Mouse (Mus musculus): ENCODE data around the gene Nmur1. TPM values are rescaled to one million over a fixed set of nuclear protein-coding genes. Genes with fewer than 3 reads are reported as not detected.

Gene Nmur1
- polyA plus RNA-seq, 1 experiment from 2014 or later = not detected

- no peak overlapping the region for H3K4me3 ChIP-seq
- 82% methylated on average over 5 of the region's 5 CpGs for WGBS
- no peaks in the 10 kb centered on the region for H3K27me3 ChIP-seq
- no peaks in the 10 kb centered on the region for H3K36me3 ChIP-seq
- H3K4me2 ChIP-seq (replicated peaks) = no peak overlapping the region
- ATAC-seq (ENCODE audit: low FRiP score, low read depth) = no peak
- H3K27ac ChIP-seq (replicated peaks) = no peak overlapping the region
- no peak overlapping the region for H3K9ac ChIP-seq (replicated peaks)
- H3K9me3 ChIP-seq = no peaks in the 10 kb centered on the region
- no peaks in the 10 kb centered on the region for H3K4me1 ChIP-seq
Observed at GRCm38 (mm10) chr1:86376354-86376753, 49.7 kb downstream of the Nmur1 start.

- H3K9me3 ChIP-seq = no peaks in the 10 kb centered on the region
- no peaks in the 10 kb centered on the region for H3K36me3 ChIP-seq
- ATAC-seq (ENCODE audit: low FRiP score, low read depth) = no peak
- no peak overlapping the region for H3K4me3 ChIP-seq
- no peaks in the 10 kb centered on the region for H3K27me3 ChIP-seq
- H3K4me1 ChIP-seq = no peaks in the 10 kb centered on the region
- H3K27ac ChIP-seq (replicated peaks) = no peak overlapping the region
- H3K4me2 ChIP-seq (replicated peaks) = no peak overlapping the region
- H3K9ac ChIP-seq (replicated peaks) = no peak overlapping the region
- WGBS = 57% methylated on average over 10 of the region's 10 CpGs
Observed at GRCm38 (mm10) chr1:86371997-86372396, 54.0 kb downstream of the Nmur1 start.

GRCm38 (mm10) chr1:86368086-86368485 is 57.9 kb downstream of the Nmur1 start:
- Histone ChIP-seq H3K4me3 (no peak overlapping the region), H3K9me3 (no peaks in the 10 kb centered on the region), H3K9ac (replicated peaks) (no peak overlapping the region), H3K27ac (replicated peaks) (no peak overlapping the region), H3K4me1 (no peaks in the 10 kb centered on the region), H3K4me2 (replicated peaks) (no peak overlapping the region), H3K36me3 (no peaks in the 10 kb centered on the region), H3K27me3 (no peaks in the 10 kb centered on the region)
- ATAC-seq (ENCODE audit: low FRiP score, low read depth) = no peak
- WGBS = 78% methylated on average over 4 of the region's 4 CpGs

GRCm38 (mm10) chr1:86363671-86364070 is 62.4 kb downstream of the Nmur1 start:
- Histone ChIP-seq H3K27me3 (no peaks in the 10 kb centered on the region), H3K4me3 (no peak overlapping the region), H3K27ac (replicated peaks) (no peak overlapping the region), H3K9me3 (no peaks in the 10 kb centered on the region), H3K9ac (replicated peaks) (no peak overlapping the region), H3K4me1 (peaks cover 15% of the 10 kb centered on the region), H3K36me3 (no peaks in the 10 kb centered on the region), H3K4me2 (replicated peaks) (no peak overlapping the region)
- ATAC-seq (ENCODE audit: low FRiP score, low read depth) = no peak
- WGBS = 8% methylated on average over 6 of the region's 6 CpGs

- peaks cover 3% of the 10 kb centered on the region for H3K36me3 ChIP-seq
- no peak overlapping the region for H3K9ac ChIP-seq (replicated peaks)
- H3K27ac ChIP-seq (replicated peaks) = no peak overlapping the region
- ATAC-seq (ENCODE audit: low FRiP score, low read depth) = no peak
- no peaks in the 10 kb centered on the region for H3K27me3 ChIP-seq
- no peak overlapping the region for H3K4me3 ChIP-seq
- H3K4me1 ChIP-seq = peaks cover 22% of the 10 kb centered on the region
- H3K9me3 ChIP-seq = no peaks in the 10 kb centered on the region
- WGBS = 92% methylated on average over 4 of the region's 4 CpGs
- H3K4me2 ChIP-seq (replicated peaks) = no peak overlapping the region
Observed at GRCm38 (mm10) chr1:86361852-86362615, 64.0 kb downstream of the Nmur1 start.

GRCm38 (mm10) chr1:86360441-86360840 is 65.6 kb downstream of the Nmur1 start:
- Histone ChIP-seq H3K4me2 (replicated peaks) (peak overlapping the region; percentile 88), H3K27me3 (no peaks in the 10 kb centered on the region), H3K9ac (replicated peaks) (peak overlapping the region; percentile 93), H3K9me3 (no peaks in the 10 kb centered on the region), H3K36me3 (peaks cover 19% of the 10 kb centered on the region), H3K4me1 (peaks cover 22% of the 10 kb centered on the region), H3K27ac (replicated peaks) (no peak overlapping the region), H3K4me3 (peak overlapping the region; percentile 91)
- ATAC-seq (ENCODE audit: low FRiP score, low read depth) = no peak
- 21% methylated on average over 12 of the region's 12 CpGs for WGBS

- under 1% methylated on average over 26 of the region's 26 CpGs for WGBS
- Histone ChIP-seq H3K4me1 (peaks cover 22% of the 10 kb centered on the region), H3K36me3 (peaks cover 25% of the 10 kb centered on the region), H3K9ac (replicated peaks) (peak overlapping the region; percentile 93), H3K27ac (replicated peaks) (peak overlapping the region; percentile 69), H3K27me3 (no peaks in the 10 kb centered on the region), H3K4me3 (peak overlapping the region; percentile 91), H3K4me2 (replicated peaks) (peak overlapping the region; percentile 88), H3K9me3 (no peaks in the 10 kb centered on the region)
- no peak; the same call in 1 of the 2 replicates for ATAC-seq (ENCODE audit: low FRiP score, low read depth)
Observed at GRCm38 (mm10) chr1:86359798-86360179, 66.2 kb downstream of the Nmur1 start.

- peak within 1 kb of the TSS; percentile 91 for H3K4me3 ChIP-seq
- peak within 1 kb of the TSS; percentile 98 for H3K27ac ChIP-seq (replicated peaks)
- no peaks in the 10 kb centered on the region for H3K9me3 ChIP-seq
- peaks cover 22% of the 10 kb centered on the region for H3K4me1 ChIP-seq
- peak; percentile 98 for ATAC-seq (ENCODE audit: low FRiP score, low read depth)
- WGBS = under 1% methylated on average over 97 of the region's 102 CpGs
- peak within 1 kb of the TSS; percentile 90 for H3K4me2 ChIP-seq (replicated peaks)
- H3K27me3 ChIP-seq = no peaks in the 10 kb centered on the region
- peaks cover 32% of the 10 kb centered on the region for H3K36me3 ChIP-seq
- H3K9ac ChIP-seq (replicated peaks) = peak within 1 kb of the TSS; percentile 93
Observed at GRCm38 (mm10) chr1:86358906-86359797, 66.9 kb downstream of the Nmur1 start, which contains the start of gene Ncl. TSS of gene Ncl (minus strand) at chr1:86359400.

GRCm38 (mm10) chr1:86358229-86358905 is 67.7 kb downstream of the Nmur1 start:
- Histone ChIP-seq H3K4me1 (peaks cover 22% of the 10 kb centered on the region), H3K9me3 (no peaks in the 10 kb centered on the region), H3K36me3 (peaks cover 39% of the 10 kb centered on the region), H3K4me3 (peak overlapping the region; percentile 91), H3K27me3 (no peaks in the 10 kb centered on the region), H3K4me2 (replicated peaks) (peak overlapping the region; percentile 90), H3K27ac (replicated peaks) (peak overlapping the region; percentile 98), H3K9ac (replicated peaks) (peak overlapping the region; percentile 92)
- no peak for ATAC-seq (ENCODE audit: low FRiP score, low read depth)
- WGBS = under 1% methylated on average over 38 of the region's 41 CpGs

- no peak overlapping the region for H3K27ac ChIP-seq (replicated peaks)
- ATAC-seq (ENCODE audit: low FRiP score, low read depth) = no peak
- 94% methylated on average over 2 of the region's 2 CpGs for WGBS
Observed at GRCm38 (mm10) chr1:86354186-86354585, 71.8 kb downstream of the Nmur1 start.

GRCm38 (mm10) chr1:86350576-86350975 is 75.5 kb downstream of the Nmur1 start:
- H3K4me3 ChIP-seq = no peak overlapping the region
- peaks cover 91% of the 10 kb centered on the region for H3K36me3 ChIP-seq
- WGBS = 90% methylated on average over 8 of the region's 8 CpGs
- no peaks in the 10 kb centered on the region for H3K9me3 ChIP-seq
- H3K4me1 ChIP-seq = no peaks in the 10 kb centered on the region
- ATAC-seq (ENCODE audit: low FRiP score, low read depth) = no peak
- H3K27ac ChIP-seq (replicated peaks) = no peak overlapping the region
- no peak overlapping the region for H3K9ac ChIP-seq (replicated peaks)
- H3K27me3 ChIP-seq = no peaks in the 10 kb centered on the region
- H3K4me2 ChIP-seq (replicated peaks) = no peak overlapping the region

More at GRCm38 (mm10) chr1:86354186-86354585, 71.8 kb downstream of the Nmur1 start:
- Histone ChIP-seq H3K9me3 (no peaks in the 10 kb centered on the region), H3K4me3 (no peak overlapping the region), H3K27me3 (no peaks in the 10 kb centered on the region), H3K36me3 (peaks cover 79% of the 10 kb centered on the region), H3K4me2 (replicated peaks) (no peak overlapping the region), H3K9ac (replicated peaks) (no peak overlapping the region), H3K4me1 (peaks cover 7% of the 10 kb centered on the region)
